Mouse (Mus musculus) heart, postnatal 36 days (tissue): ENCODE data around the gene Gm10197. TPM values are rescaled to one million over a fixed set of nuclear protein-coding genes. Genes with fewer than 3 reads are reported as not detected.
A peak's percentile ranks its signal among the peaks of the same experiment; 100 is the strongest.

Source experiments
- DNase-seq, 2 experiments: peaks; one replicate each; pipeline ENCODE4 v3.0.0; 2021 to 2022
- intact Hi-C: fragments of 180-260 bp; cut with DNase I; formaldehyde crosslinking; loops from one replicate; pipeline ENCODE4 v1.15.1; 2025
- total RNA-seq, 2 experiments: library from RNA; stranded (reverse); gene quantifications; 2 replicates each; pipeline ENCODE4 v1.2.3; 2021

Gene Gm10197
- total RNA-seq, 2 experiments from 2014 or later: not detected

DNA sequence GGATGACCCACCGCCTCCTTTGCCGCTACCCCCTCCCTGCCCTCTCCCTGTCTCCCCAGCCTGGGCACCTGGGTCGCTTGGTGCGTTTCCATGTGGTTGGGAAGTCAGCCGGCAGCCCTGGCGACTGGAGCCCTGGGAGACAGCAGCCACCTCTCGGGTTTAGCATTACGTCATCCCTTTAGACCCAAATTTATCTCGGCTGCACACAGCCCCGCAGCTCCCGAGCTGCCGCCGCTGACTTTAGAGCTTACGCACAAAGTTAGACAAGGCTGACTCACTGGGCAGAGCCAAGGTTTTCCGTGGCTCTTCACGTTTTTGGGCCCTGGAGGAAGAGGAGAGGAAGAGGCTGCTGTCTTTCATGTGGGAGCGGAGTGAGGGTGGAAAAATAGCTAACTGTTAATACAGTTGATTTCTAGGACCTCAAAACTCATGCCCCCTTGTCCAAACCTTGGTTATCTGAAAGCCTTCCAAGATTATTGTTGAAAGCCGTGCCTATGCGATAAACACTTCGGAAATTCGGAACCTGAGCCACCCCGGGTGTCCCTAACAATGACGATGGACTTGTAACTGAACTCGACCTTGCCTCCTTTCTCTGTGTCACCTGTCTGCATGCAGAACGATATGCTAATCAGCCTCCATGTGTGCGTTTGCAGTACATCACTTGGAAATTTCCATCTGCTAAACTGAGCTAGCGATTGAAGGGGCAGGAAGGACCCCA lies 45.8 kb downstream of the Gm10197 start:
- DNase-seq: peak; percentile 63 to 73
- intact Hi-C loops: loop anchor here (5.0 kb wide), 1 partner anchor 138 kb away; no protein-coding TSS in a partner anchor

DNA sequence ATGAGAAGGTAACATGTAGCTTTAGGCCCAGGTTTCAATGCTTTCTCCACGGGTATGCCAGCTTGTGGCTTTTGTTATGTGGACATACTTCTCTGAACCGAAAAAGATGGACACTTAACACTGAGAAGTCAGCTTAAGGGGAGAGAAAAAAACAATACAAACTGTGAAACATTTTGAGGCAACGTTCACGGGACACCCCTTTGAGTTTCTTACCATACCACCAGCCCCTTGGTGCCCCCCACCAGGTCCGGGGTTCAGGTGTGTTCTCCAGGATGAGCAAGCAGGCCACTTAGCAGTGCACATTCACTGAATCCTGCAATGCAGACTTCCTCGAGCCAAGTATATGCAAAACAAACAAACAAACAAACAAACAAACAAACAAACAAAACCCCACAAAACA lies 46.7 kb downstream of the Gm10197 start:
- no peak for DNase-seq

DNA sequence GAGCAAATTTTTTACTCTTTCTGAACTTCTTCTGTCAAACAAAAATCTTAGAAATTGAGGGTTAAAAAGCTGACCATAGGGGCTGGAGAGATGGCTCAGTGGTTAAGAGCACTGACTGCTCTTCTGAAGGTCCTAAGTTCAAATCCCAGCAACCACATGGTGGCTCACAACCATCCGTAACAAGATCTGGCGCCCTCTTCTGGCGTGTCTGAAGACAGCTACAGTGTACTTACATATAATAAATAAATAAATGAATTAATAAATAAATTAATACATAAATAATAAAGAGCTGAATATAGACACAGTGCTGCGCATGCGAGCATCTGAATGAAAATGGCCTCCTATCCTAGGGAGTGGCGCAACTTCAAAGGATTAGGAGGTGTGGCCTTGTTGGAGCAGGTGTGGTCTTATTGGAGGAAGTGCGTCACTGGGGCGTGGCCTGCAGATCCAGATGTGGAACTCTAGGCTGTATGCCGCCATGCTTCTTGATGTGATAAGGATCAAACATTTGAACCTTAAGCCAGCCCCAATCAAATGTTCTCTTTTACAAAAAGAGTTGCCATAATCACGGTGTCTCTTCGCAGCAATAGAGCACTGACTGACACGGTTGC lies 49.0 kb downstream of the Gm10197 start:
- DNase-seq: no peak
- intact Hi-C loops: no loop called here

More for the DNA sequence above, 46.7 kb downstream of the Gm10197 start:
- intact Hi-C loops: loop anchor here (5.0 kb wide), 1 partner anchor 138 kb away; no protein-coding TSS in a partner anchor

Other genes starting within 250 kb of the Gm10197 start
- gene Add3, start 231.3 kb downstream of the Gm10197 start, total RNA-seq: 10 to 100 TPM; 45.2 to 48.6 TPM
- gene Mxi1, start 61.2 kb downstream of the Gm10197 start, total RNA-seq: 10 to 100 TPM; 50.9 to 51.7 TPM
- 10 to 100 TPM; 33.0 to 33.8 TPM for gene Smndc1, start 18.8 kb upstream of the Gm10197 start, total RNA-seq
- 10 to 100 TPM in 1 of 2 experiments, 1 to 10 TPM in 1; 4.1 to 12.8 TPM for gene Dusp5, start 157.3 kb upstream of the Gm10197 start, total RNA-seq
- gene Nutf2-ps1, start 217.3 kb upstream of the Gm10197 start, total RNA-seq: 10 to 100 TPM; 68.3 to 78.2 TPM
- gene Smc3, start 228.6 kb upstream of the Gm10197 start, total RNA-seq: 10 to 100 TPM; 22.8 to 23.7 TPM